Mouse (Mus musculus) kidney, postnatal 0 days (tissue): ENCODE data around the gene Terf2. TPM values are rescaled to one million over a fixed set of nuclear protein-coding genes. Genes with fewer than 3 reads are reported as not detected.
"Not testable (repeated sequence)": the region's sequence is repeated elsewhere in the genome, so short reads cannot be mapped to it uniquely, and the experiment has no call there.

Experiments
- ATAC-seq: fragments of 200-750 bp; cut with Nextera tagmentation; replicated peaks from 2 replicates; pipeline ENCODE4 v1.8.0; 2017; ENCODE audit warnings: low read depth, moderate number of reproducible peaks, moderate TSS enrichment, moderate library complexity; ENCODE audit not compliant: low FRiP score
- DNase-seq: peaks from one replicate; pipeline ENCODE4 v3.0.0-alpha.2; 2016; ENCODE audit warnings: low spot score
- H3K27ac ChIP-seq: fragments of 300-500 bp; sonication (generic); 2 replicates; pipeline ENCODE4 v1.5.1; 2014; ENCODE audit warnings: mild to moderate bottlenecking
- H3K27me3 ChIP-seq: fragments of 300-500 bp; sonication (generic); 2 replicates; pipeline ENCODE4 v1.6.1; 2014; ENCODE audit warnings: low read length, mixed read lengths; ENCODE audit not compliant: insufficient read depth
- H3K36me3 ChIP-seq: fragments of 300-500 bp; sonication (generic); 2 replicates; pipeline ENCODE4 v1.6.1; 2014; ENCODE audit warnings: low read length, mixed read lengths; ENCODE audit not compliant: insufficient read depth
- H3K4me1 ChIP-seq: fragments of 300-500 bp; sonication (generic); replicated peaks from 2 replicates; pipeline ENCODE4 v1.6.1; 2014; ENCODE audit warnings: antibody characterized with exemption, low read length, mixed read lengths; ENCODE audit not compliant: insufficient read depth
- H3K4me2 ChIP-seq: fragments of 300-500 bp; sonication (generic); 2 replicates; pipeline ENCODE4 v1.6.1; 2014; ENCODE audit warnings: mild to moderate bottlenecking, low read length, moderate library complexity, mixed read lengths
- H3K4me3 ChIP-seq: fragments of 300-500 bp; sonication (generic); replicated peaks from 2 replicates; pipeline ENCODE4 v1.5.1; 2014; ENCODE audit warnings: low read depth, low read length
- H3K9ac ChIP-seq: fragments of 300-500 bp; sonication (generic); 2 replicates; pipeline ENCODE4 v1.6.1; 2014; ENCODE audit warnings: low read depth, low read length
- H3K9me3 ChIP-seq: fragments of 300-500 bp; sonication (generic); replicated peaks from 2 replicates; pipeline ENCODE4 v1.6.1; 2016; ENCODE audit warnings: low read length, inconsistent platforms, mixed read lengths
- CTCF ChIP-seq: IDR thresholded peaks from 2 replicates; pipeline ENCODE4 v1.5.1; 2016; ENCODE audit warnings: antibody characterized with exemption, low read depth, mild to moderate bottlenecking, moderate library complexity
- WGBS: fragments of 180-500 bp; shearing (Covaris S2); extraction: QIAGEN DNeasy Blood & Tissue Kit; methylation state at CpG from one replicate; pipeline ENCODE4 v1.1.7; 2014; 5-methylcytosine and 5-hydroxymethylcytosine counted together
- polyA plus RNA-seq: library from polyadenylated mRNA; unstranded; fragments of >200 nt; fragmentation: Nextera tagmentation; extraction: Ambion mirVana; gene quantifications from 2 replicates; pipeline ENCODE4 v1.2.1, GENCODE M21; 2015

Gene Terf2
- polyA plus RNA-seq, 1 experiment from 2014 or later, result 17.4 TPM

GRCm38 (mm10) chr8:107109816-107110435 lies 13.6 kb upstream of the Terf2 start:
- Histone ChIP-seq H3K4me1 (peaks cover 5% of the 10 kb centered on the region; the same call in 1 of the 2 replicates), H3K9ac (no peak overlapping the region), H3K4me3 (no peak overlapping the region), H3K9me3 (no peaks in the 10 kb centered on the region), H3K4me2 (no peak overlapping the region), H3K36me3 (no peaks in the 10 kb centered on the region), H3K27me3 (no peaks in the 10 kb centered on the region), H3K27ac (no peak overlapping the region)
- ATAC-seq (no peak; the same call in 1 of the 2 replicates), DNase-seq (no peak)
- peak; percentile 39; the same call in 1 of the 2 replicates for TF ChIP-seq CTCF
- WGBS, result 78% methylated on average over 5 of the region's 5 CpGs

GRCm38 (mm10) chr8:107108978-107109720 lies 12.8 kb upstream of the Terf2 start:
- H3K36me3 ChIP-seq, result no peaks in the 10 kb centered on the region
- ATAC-seq (no peak), DNase-seq (no peak)
- H3K4me1 ChIP-seq, result no peaks in the 10 kb centered on the region
- no peaks in the 10 kb centered on the region for H3K9me3 ChIP-seq
- 0 out of 2 replicates have a peak overlapping the region, but pooled peaks have one; percentile 10 for H3K9ac ChIP-seq
- no peak for TF ChIP-seq CTCF
- no peak overlapping the region for H3K27ac ChIP-seq
- no peak overlapping the region for H3K4me3 ChIP-seq
- 70% methylated on average over 23 of the region's 23 CpGs for WGBS
- H3K4me2 ChIP-seq, result no peak overlapping the region; the same call in 1 of the 2 replicates
- no peaks in the 10 kb centered on the region for H3K27me3 ChIP-seq

- not testable (repeated sequence) for H3K4me1 ChIP-seq, H3K4me3 ChIP-seq, H3K27me3 ChIP-seq, H3K36me3 ChIP-seq, DNase-seq, ATAC-seq, H3K9me3 ChIP-seq, H3K4me2 ChIP-seq, H3K9ac ChIP-seq, H3K27ac ChIP-seq
- 97% methylated on average over 5 of the region's 5 CpGs for WGBS
Measured at GRCm38 (mm10) chr8:107108089-107108488, 11.7 kb upstream of the Terf2 start.

- ATAC-seq, result no peak
- Histone ChIP-seq H3K27me3 (no peaks in the 10 kb centered on the region), H3K4me1 (no peaks in the 10 kb centered on the region), H3K4me3 (no peak overlapping the region), H3K27ac (no peak overlapping the region), H3K36me3 (no peaks in the 10 kb centered on the region), H3K9ac (no peak overlapping the region), H3K9me3 (no peaks in the 10 kb centered on the region), H3K4me2 (no peak overlapping the region)
- peak; percentile 89 for DNase-seq
- 7% methylated on average over 4 of the region's 4 CpGs for WGBS
- peak; percentile 96 for TF ChIP-seq CTCF
Measured at GRCm38 (mm10) chr8:107104547-107104946, 8.2 kb upstream of the Terf2 start.

GRCm38 (mm10) chr8:107100635-107101034 lies 4.3 kb upstream of the Terf2 start:
- Histone ChIP-seq H3K4me1 (no peaks in the 10 kb centered on the region), H3K27ac (no peak overlapping the region), H3K4me3 (no peak overlapping the region), H3K27me3 (no peaks in the 10 kb centered on the region), H3K36me3 (no peaks in the 10 kb centered on the region), H3K4me2 (no peak overlapping the region), H3K9me3 (no peaks in the 10 kb centered on the region), H3K9ac (no peak overlapping the region)
- ATAC-seq, result no peak
- WGBS, result 82% methylated on average over 2 of the region's 2 CpGs
- DNase-seq, result no peak
- no peak for TF ChIP-seq CTCF

GRCm38 (mm10) chr8:107095717-107096365 lies 506 bp downstream of the Terf2 start:
- Histone ChIP-seq H3K4me3 (peak overlapping the region; percentile 70), H3K36me3 (peaks cover 13% of the 10 kb centered on the region; the same call in 1 of the 2 replicates), H3K27ac (peak overlapping the region; percentile 96), H3K9me3 (no peaks in the 10 kb centered on the region), H3K27me3 (no peaks in the 10 kb centered on the region), H3K9ac (peak overlapping the region; percentile 89), H3K4me2 (peak overlapping the region; percentile 56), H3K4me1 (no peaks in the 10 kb centered on the region; the same call in 1 of the 2 replicates)
- TF ChIP-seq CTCF, result no peak
- ATAC-seq (peak; percentile 29; the same call in 1 of the 2 replicates), DNase-seq (peak; percentile 54)
- under 1% methylated on average over 48 of the region's 53 CpGs for WGBS
